Comparison of ENCODE assay signal across 11 mouse cellular contexts in the genomic region with DNA sequence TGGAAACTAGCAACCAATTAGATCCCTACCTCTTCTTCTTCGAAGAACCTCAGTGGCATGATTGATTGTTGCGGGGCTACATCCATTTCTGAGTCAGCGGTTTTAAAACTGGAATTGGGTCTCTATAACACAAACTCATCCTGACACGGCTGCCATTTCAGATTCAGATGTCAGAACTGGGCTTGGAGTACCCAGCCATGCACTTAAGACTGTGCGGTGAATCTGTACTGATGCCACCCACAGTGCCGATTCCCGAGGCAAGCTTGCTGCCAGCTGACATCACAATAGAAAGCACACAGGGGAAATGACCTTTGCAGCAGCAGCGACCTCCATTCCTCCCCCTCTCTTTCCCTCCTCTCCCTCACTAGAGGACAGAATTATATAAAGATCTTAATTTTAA. TPM values are rescaled to one million over a fixed set of nuclear protein-coding genes. Genes with fewer than 3 reads are reported as not detected.
"Had no signal": no experiment of that assay in that cellular context is flagged by ENCODE, and none has a peak within 500 bp of the region (broad histone marks: within the 10 kb centered on the region; RNA-seq: fewer than 3 reads in every experiment).

No protein-coding gene starts in this region.

- DNase-seq: kidney, postnatal 14 days; lung, embryonic 14.5 days; lung, postnatal 10 days; lung, postnatal 4 days; thymus, postnatal 4 days had no signal

- H3K9me3 ChIP-seq: kidney, embryonic 15.5 days; limb, embryonic 15.5 days; liver, embryonic 12.5 days; midbrain, embryonic 13.5 days had no signal

- H3K4me1 ChIP-seq: kidney, embryonic 15.5 days; limb, embryonic 15.5 days; liver, embryonic 12.5 days had no signal

- H3K27me3 ChIP-seq: liver, embryonic 12.5 days; midbrain, embryonic 13.5 days had no signal

- H3K27ac ChIP-seq: kidney, embryonic 15.5 days; limb, embryonic 15.5 days; liver, embryonic 12.5 days; midbrain, embryonic 13.5 days; stomach, postnatal 0 days had no signal

- H3K4me2 ChIP-seq: kidney, embryonic 15.5 days; limb, embryonic 15.5 days; liver, embryonic 12.5 days; lung, embryonic 14.5 days; midbrain, embryonic 13.5 days had no signal

- H3K9ac ChIP-seq: kidney, embryonic 15.5 days; limb, embryonic 15.5 days; liver, embryonic 12.5 days; lung, embryonic 14.5 days; midbrain, embryonic 13.5 days had no signal

- H3K36me3 ChIP-seq: kidney, embryonic 15.5 days; limb, embryonic 15.5 days; liver, embryonic 12.5 days; midbrain, embryonic 13.5 days had no signal

- ATAC-seq: liver, embryonic 12.5 days; midbrain, embryonic 13.5 days had no signal

- H3K4me3 ChIP-seq: kidney, embryonic 15.5 days; limb, embryonic 15.5 days; liver, embryonic 12.5 days; midbrain, embryonic 13.5 days had no signal

RNA-seq across cellular contexts. Expression of a gene that starts 47.6 kb away (rescaled TPM):
- polyA plus RNA-seq: liver, embryonic 16.5 days had no signal
